Mouse (Mus musculus) liver, embryonic 11.5 days (tissue): ENCODE results near the gene Apol7e. TPM values are rescaled to one million over a fixed set of nuclear protein-coding genes. Genes with fewer than 3 reads are reported as not detected.
A peak's percentile ranks its signal among the peaks of the same experiment; 100 is the strongest.
"Not testable (repeated sequence)": the region's sequence is repeated elsewhere in the genome, so short reads cannot be mapped to it uniquely, and the experiment has no call there.

Source experiments
- ATAC-seq: fragments of 200-750 bp; cut with Nextera tagmentation; replicated peaks from 2 replicates; pipeline ENCODE4 v1.8.0; 2017; ENCODE audit warnings: moderate number of reproducible peaks, mild to moderate bottlenecking, moderate TSS enrichment, moderate library complexity; ENCODE audit not compliant: low FRiP score
- DNase-seq: peaks from one replicate; pipeline ENCODE4 v3.0.0-alpha.2; 2017; ENCODE audit warnings: low spot score
- H3K27ac ChIP-seq: fragments of 300-500 bp; sonication (generic); 2 replicates; pipeline ENCODE4 v1.5.1; 2014; ENCODE audit warnings: mild to moderate bottlenecking, low read depth, low read length, control low read depth
- H3K27me3 ChIP-seq: fragments of 300-500 bp; sonication (generic); replicated peaks from 2 replicates; pipeline ENCODE4 v1.6.1; 2014; ENCODE audit warnings: low read length, mixed read lengths; ENCODE audit not compliant: control insufficient read depth, insufficient read depth
- H3K36me3 ChIP-seq: fragments of 300-500 bp; sonication (generic); 2 replicates; pipeline ENCODE4 v1.6.1; 2014; ENCODE audit warnings: mild to moderate bottlenecking, low read length, moderate library complexity, mixed read lengths; ENCODE audit not compliant: control insufficient read depth, insufficient read depth
- H3K4me1 ChIP-seq: fragments of 300-500 bp; sonication (generic); replicated peaks from 2 replicates; pipeline ENCODE4 v1.6.1; 2014; ENCODE audit warnings: low read length, mixed read lengths; ENCODE audit not compliant: control insufficient read depth, insufficient read depth
- H3K4me2 ChIP-seq: fragments of 300-500 bp; sonication (generic); 2 replicates; pipeline ENCODE4 v1.6.1; 2014; ENCODE audit warnings: mild to moderate bottlenecking, control low read depth, moderate library complexity
- H3K4me3 ChIP-seq: fragments of 300-500 bp; sonication (generic); 2 replicates; pipeline ENCODE4 v1.5.1; 2014; ENCODE audit warnings: low read depth, low read length, control low read depth
- H3K9ac ChIP-seq: fragments of 300-500 bp; sonication (generic); 2 replicates; pipeline ENCODE4 v1.6.1; 2014; ENCODE audit warnings: low read depth, low read length, control low read depth
- H3K9me3 ChIP-seq: fragments of 300-500 bp; sonication (generic); 2 replicates; pipeline ENCODE4 v1.6.1; 2016; ENCODE audit warnings: low read length, inconsistent platforms, mixed read lengths; ENCODE audit not compliant: control insufficient read depth
- WGBS: fragments of 180-500 bp; shearing (Covaris S2); extraction: QIAGEN DNeasy Blood & Tissue Kit; methylation state at CpG from one replicate; pipeline ENCODE4 v1.1.7; 2014; 5-methylcytosine and 5-hydroxymethylcytosine counted together
- polyA plus RNA-seq: library from polyadenylated mRNA; unstranded; fragments of >200 nt; fragmentation: Nextera tagmentation; extraction: Ambion mirVana; gene quantifications from 2 replicates; pipeline ENCODE4 v1.2.1, GENCODE M21; 2014

Gene Apol7e
- not detected in 2 replicates for polyA plus RNA-seq

DNA sequence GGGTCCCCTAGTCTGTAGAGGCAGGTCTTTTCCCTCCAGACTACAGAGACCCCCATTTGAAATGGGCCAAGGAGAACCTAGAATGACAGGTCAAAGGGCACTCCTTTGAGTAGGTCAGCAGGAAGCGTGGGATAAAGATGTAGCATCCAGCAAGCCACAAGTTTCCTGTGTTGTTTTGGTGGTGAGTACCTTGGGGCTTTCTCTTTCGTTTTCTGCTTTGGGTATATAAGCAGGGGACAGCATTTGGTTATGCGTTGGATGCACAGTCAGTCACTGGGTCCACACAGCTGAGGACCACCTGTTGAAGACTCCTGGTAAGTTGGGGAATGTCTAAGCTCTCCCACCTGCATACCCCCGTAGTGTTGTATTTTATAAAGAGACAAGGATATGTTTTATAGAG is at the start of gene Apol7e:
TSS of gene Apol7e (plus strand) at position 202 of the 400 bp plus-strand sequence.
- H3K36me3 ChIP-seq, H3K27ac ChIP-seq, H3K4me1 ChIP-seq, H3K9me3 ChIP-seq, H3K27me3 ChIP-seq, H3K4me2 ChIP-seq, H3K9ac ChIP-seq, DNase-seq, H3K4me3 ChIP-seq, ATAC-seq: not testable (repeated sequence)
- WGBS: 58% methylated on average over 4 of the region's 4 CpGs

DNA sequence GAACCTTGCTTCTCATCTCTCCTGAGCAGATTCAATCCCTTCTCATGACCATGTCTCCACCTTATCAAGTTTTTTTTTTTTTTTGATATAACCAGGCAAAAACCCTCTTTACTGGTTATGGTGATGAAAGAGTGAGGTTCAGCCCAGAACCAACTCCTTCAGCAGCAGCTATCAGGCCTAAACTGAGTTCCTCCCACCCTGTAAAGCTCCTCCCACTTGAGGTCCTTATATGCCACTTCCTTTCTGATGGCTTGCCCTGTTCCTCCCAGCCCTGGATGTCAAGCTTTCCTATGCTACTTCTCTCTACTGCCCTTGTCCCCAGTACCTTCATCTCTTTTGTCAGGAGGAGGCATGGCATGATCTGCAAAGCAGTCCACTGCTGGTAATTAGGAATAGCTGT is 47.5 kb upstream of the Apol7e start:
- H3K9ac ChIP-seq, H3K9me3 ChIP-seq, DNase-seq, H3K4me3 ChIP-seq, H3K4me2 ChIP-seq, H3K4me1 ChIP-seq, H3K36me3 ChIP-seq, H3K27ac ChIP-seq, H3K27me3 ChIP-seq, ATAC-seq: not testable (repeated sequence)

DNA sequence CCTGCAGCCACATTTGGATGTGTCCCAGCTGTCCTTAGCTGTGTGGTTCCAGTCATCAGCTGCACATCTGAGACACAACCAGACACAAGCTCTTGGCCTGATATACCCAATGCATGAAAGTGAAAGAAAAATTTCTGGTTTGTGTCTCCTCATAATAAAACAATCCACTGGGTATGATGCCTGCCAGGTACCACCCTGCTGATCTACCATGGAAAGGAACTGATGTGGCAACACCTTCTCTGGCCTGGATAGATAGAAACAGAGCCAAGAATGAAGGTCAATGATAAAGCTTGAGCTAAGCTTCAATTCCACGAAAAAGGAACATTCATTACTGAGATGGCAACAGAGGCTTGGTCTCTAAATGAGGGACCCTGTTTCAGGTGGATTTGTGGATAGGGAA is 38.9 kb upstream of the Apol7e start:
- not testable (repeated sequence) for ATAC-seq, H3K9me3 ChIP-seq, H3K4me2 ChIP-seq, DNase-seq, H3K27me3 ChIP-seq, H3K4me1 ChIP-seq, H3K4me3 ChIP-seq, H3K36me3 ChIP-seq, H3K9ac ChIP-seq, H3K27ac ChIP-seq
- WGBS: 57% methylated on average over 1 of the region's 1 CpGs

DNA sequence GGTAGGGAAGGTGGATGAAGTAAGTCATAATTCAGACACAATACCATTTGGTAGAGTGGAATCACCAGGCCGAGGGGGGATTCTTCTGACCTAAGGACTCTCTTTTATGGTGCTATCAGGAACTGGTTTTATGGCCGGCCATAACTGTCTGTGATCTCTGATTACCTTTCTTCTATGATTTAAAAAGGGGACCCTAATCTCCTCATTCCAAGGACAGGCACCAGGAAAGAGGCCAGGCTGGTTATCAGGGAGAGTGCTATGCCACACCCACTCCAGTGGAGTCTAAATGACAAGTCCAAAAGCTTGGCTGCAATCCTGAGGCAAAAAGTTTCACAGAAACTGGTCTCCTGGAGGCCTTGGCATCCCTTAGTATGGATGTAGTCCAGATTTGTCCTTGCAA is 36.8 kb upstream of the Apol7e start:
- not testable (repeated sequence) for H3K4me2 ChIP-seq, H3K27ac ChIP-seq, H3K4me1 ChIP-seq, H3K27me3 ChIP-seq, H3K9me3 ChIP-seq, DNase-seq, H3K9ac ChIP-seq, H3K36me3 ChIP-seq, H3K4me3 ChIP-seq, ATAC-seq
- WGBS: 70% methylated on average over 2 of the region's 2 CpGs

DNA sequence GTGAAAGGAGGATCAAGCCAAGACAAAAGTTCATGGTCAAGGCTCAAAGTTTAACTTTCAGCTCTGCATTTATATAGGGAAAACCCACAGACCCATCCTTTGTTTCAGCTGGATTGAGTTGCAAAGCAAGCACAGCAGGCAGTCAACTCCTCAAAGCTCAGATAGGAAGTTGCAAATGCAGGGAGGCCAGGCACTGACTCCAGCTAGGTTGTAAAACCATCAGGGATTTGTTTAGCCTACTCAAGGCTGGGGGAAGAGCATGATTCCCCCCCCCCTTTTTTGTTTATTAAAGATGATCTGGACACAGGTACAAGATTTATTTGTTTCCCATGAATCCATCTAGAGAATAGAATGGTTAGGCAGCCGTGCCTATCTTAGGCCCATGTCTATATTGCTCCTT is 24.6 kb upstream of the Apol7e start:
- H3K9ac ChIP-seq, H3K27me3 ChIP-seq, H3K4me2 ChIP-seq, DNase-seq, H3K27ac ChIP-seq, ATAC-seq, H3K36me3 ChIP-seq, H3K4me3 ChIP-seq, H3K4me1 ChIP-seq, H3K9me3 ChIP-seq: not testable (repeated sequence)
- WGBS: 67% methylated on average over 1 of the region's 1 CpGs

DNA sequence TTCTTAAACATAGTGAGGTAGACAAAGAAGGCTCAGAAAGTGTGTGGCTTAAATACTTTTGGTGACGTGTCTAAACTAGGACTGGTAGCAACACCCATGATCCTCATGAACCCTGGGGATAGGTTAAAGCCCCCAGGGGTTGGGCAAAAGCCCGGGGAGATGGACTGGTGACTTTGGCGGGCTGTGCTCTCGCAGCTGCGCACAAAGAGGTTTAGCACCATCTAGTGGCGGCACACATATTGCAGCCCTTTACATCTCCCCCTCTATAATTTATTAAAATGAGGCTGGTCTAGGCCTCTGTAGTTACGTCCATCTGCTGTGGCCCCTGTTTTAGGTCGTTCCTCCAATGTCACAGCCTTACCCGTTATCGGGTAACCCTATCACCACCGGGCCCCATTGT is 14.7 kb upstream of the Apol7e start:
- H3K4me2 ChIP-seq, H3K27ac ChIP-seq, H3K9me3 ChIP-seq, ATAC-seq, DNase-seq, H3K4me1 ChIP-seq, H3K9ac ChIP-seq, H3K27me3 ChIP-seq, H3K36me3 ChIP-seq, H3K4me3 ChIP-seq: not testable (repeated sequence)
- 11% methylated on average over 8 of the region's 11 CpGs for WGBS

DNA sequence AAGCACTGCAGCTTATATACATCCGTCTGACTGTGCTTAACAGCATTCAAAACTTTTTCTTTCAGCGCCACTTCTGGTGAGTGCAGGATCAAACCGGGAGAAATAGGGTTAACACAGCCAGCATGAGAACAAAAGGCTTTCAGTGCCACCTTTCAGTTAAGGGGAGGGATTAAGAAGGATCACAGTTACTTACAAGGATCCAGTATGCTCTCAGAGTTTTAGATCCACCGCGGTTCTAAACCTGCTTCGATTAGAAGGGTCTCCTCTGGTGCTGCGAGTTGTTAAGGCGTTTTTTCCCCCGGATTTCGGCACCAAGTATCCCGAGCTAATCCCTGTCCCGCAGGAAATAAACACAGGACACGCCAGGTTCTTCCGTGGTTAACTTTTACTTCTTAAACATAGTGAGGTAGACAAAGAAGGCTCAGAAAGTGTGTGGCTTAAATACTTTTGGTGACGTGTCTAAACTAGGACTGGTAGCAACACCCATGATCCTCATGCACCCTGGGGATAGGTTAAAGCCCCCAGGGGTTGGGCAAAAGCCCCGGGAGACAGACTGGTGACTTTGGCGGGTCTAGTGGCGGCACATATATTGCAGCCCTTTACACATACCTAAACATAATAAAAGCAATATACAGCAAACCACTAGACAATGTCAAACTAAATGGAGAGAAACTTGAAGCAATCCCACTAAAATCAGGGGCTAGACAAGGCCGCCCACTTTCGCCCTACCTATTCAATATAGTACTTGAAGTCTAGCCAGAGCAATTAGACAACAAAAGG is 6.9 kb upstream of the Apol7e start:
- DNase-seq, H3K27ac ChIP-seq, H3K4me1 ChIP-seq, ATAC-seq, H3K9ac ChIP-seq, H3K36me3 ChIP-seq, H3K4me3 ChIP-seq, H3K27me3 ChIP-seq, H3K9me3 ChIP-seq: not testable (repeated sequence)
- H3K4me2 ChIP-seq: peak overlapping the region; percentile 42
- WGBS: 9% methylated on average over 19 of the region's 20 CpGs

DNA sequence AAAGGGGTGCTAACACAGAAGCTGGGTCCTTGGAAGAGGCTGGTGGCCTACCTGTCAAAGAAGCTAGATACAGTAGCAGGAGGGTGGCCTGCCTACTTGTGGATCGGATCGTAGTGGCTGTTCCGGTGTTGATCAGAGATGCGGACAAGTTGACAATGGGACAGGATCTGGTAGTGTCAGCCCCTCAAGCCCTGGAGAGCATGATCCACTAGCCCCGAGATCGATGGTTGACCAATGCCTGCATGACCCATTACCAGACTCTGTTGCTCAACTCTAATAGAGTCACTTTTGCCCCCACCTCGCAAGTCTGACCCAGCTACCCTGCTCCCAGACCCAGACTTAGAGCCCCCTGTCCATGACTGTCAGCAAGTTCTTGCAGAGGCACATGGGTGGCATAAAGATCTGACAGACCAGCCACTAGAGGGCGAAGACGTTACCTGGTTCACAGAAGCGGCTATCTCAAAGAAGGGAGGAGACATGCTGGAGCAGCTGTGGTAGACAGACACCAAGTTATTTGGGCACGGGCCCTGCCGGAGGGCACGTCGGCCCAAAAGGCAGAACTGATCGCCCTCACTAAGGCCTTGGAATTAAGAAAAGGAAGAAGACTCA is 3.9 kb upstream of the Apol7e start:
- not testable (repeated sequence) for H3K4me2 ChIP-seq, H3K9ac ChIP-seq, H3K4me1 ChIP-seq, H3K27ac ChIP-seq, H3K4me3 ChIP-seq, H3K36me3 ChIP-seq, H3K9me3 ChIP-seq, H3K27me3 ChIP-seq, ATAC-seq
- WGBS: 37% methylated on average over 11 of the region's 15 CpGs
- DNase-seq: peak; percentile 37

DNA sequence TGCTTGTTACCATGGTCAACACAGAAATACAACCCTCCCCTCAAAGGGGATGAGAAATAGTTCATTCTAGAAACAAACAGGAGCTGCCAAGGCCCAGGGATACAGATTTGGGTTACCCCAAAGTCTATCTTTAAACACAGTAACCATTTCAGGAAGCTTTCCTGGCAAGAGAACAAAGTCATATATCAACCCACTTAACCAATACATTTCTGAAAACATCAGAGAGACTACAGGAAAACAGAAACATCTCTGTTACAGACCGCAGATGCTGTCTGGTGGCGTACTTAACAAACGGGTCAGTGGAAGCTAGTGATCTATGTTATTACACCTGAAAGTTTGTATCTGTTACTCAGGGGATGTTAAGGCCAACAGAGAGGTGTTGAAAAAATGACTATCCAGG is 6.6 kb downstream of the Apol7e start:
- not testable (repeated sequence) for H3K4me3 ChIP-seq, H3K4me2 ChIP-seq, H3K9ac ChIP-seq, ATAC-seq, H3K27ac ChIP-seq, DNase-seq, H3K36me3 ChIP-seq, H3K9me3 ChIP-seq, H3K4me1 ChIP-seq, H3K27me3 ChIP-seq
- 87% methylated on average over 3 of the region's 3 CpGs for WGBS
